Mouse (Mus musculus) erythroblast, embryonic 14.5 days (primary cell): ENCODE measurements around the gene Ppara.

Experiments used
- GATA1 ChIP-seq: IDR thresholded peaks from 2 replicates; pipeline ENCODE4 v1.6.1; 2012; ENCODE audit warnings: low read length, inconsistent platforms, mixed read lengths
- TAL1 ChIP-seq: IDR thresholded peaks from 3 replicates; pipeline ENCODE4 v1.6.1; 2012; ENCODE audit warnings: low read length, inconsistent platforms, mixed read lengths

GRCm38 (mm10) chr15:85754033-85754650, 19.4 kb downstream of the Ppara start:
- TF ChIP-seq GATA1 (no peak), TAL1 (no peak)
